Mouse (Mus musculus): ENCODE results near the gene Lurap1l.

GRCm38 (mm10) chr4:80907973-80908372, 2.5 kb upstream of the Lurap1l start:
- TF ChIP-seq EP300 (IDR thresholded peaks at IDR 0.05; ENCODE audit: low read depth) = no peak
- no peak for TF ChIP-seq CTCF (IDR thresholded peaks at IDR 0.05; ENCODE audit: low read depth)
